Mouse (Mus musculus) T-helper 17 cell (primary cell): Measurements from ENCODE around the gene S100z.

Experiments
- in situ Hi-C, 2 experiments: fragments of 300-600 bp; cut with MboI, MseI; formaldehyde crosslinking; loops; 1 replicate in 1 of 2; 2 replicates in 1 of 2; pipeline ENCODE4 v1.15.1; 2025; ENCODE audit warnings: high pct_unique_total_duplicates in 2 of 2

The S100z gene

DNA sequence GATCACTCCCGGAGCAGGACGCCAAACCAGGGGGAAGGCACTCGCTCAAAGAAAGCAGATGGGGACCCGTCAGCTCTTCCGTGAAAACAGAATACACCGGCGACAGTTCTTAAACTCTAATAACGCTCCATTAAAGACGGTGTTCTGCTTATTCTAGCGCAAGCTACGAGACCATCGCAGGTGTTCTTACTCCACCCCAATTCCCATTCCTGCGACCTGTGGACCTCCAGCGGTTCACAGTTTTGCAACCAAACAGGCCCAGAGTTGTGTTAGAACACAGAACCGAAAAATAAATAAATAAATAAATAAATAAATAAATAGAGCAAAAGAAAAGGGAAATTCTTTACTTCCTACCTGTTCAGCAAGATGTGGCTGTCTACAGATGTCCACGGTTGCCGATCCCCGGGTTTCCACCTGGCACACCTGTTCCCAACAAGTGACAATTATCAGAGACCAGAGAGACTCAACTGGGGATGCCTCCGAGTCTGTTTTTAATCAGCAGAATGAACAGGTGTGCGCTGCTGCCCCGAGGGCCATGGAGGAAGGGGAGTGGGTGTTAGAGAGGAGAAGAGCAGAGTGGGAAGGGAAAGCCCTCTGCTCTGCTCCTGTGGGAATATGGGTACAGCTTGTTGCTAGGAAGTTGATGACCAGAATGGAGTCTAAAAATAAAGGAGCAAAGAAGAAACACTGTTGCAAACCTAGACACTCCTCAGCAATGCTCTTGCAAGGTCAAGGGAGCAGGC is at the start of gene S100z:
Gene S100z, minus strand, starts transcription at position 51 of the 743 bp plus-strand sequence.
- in situ Hi-C loops, result loop anchor here in 1 of 2 experiments (5.0 to 10.0 kb wide), 2 partner anchors 87 to 194 kb away; no protein-coding TSS in a partner anchor

GRCm38 (mm10) chr13:95524674-95525491 is 46.4 kb upstream of the S100z start, which contains the start of gene F2rl1:
Gene F2rl1, minus strand, starts transcription at chr13:95525227.
- in situ Hi-C loops, result no loop called here

DNA sequence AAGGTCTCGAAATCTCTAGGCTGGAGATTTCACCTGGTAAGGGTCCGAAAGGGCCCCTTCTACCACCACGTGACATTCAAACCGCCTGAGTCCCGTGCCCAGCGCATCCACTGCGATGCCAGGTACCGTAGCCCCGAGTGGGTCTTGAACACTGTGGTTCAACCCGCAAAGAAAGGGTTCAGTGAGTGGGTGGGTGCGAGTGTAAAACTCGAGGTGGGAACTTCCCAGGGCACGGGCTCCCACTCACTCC is 45.8 kb upstream of the S100z start:
- in situ Hi-C loops, result no loop called here

DNA sequence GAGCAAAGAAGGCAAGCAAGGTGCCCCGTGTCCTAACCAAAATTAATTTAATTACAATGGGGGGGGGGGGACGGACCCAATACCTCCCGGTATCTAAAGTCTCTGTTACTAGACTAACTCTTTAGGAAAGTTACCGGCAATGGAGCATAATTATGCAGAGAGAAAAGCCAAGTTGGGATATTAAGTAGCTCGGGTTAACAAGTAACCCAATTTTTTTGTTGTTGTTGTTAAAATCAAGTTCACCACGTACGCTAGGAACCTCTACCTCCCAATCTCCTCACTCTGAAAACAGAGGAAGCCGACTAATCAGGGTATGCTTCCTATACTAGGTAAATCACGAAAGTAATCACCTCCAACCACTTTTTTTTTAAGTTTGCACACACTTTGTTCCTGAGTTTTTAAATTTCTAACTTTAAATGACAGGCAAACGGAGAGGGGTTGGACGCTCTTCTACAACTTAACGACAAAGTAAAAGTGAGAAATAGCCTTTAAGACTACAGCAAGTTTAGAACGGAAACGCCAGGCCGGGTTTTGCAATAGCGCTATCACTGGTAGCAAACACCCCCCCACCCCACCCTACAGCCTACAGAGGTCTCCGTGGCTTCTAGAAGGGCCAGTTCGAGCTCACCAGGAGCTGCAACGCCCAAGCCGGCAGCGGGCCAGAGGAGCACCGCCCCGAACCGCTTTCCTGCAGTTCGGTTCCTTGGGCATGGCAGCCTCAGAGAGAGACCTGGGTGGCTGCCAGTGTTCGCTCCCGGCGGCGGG is 45.3 kb upstream of the S100z start:
- in situ Hi-C loops, result no loop called here

GRCm38 (mm10) chr13:95522176-95522575 is 43.7 kb upstream of the S100z start:
- in situ Hi-C loops, result no loop called here

DNA sequence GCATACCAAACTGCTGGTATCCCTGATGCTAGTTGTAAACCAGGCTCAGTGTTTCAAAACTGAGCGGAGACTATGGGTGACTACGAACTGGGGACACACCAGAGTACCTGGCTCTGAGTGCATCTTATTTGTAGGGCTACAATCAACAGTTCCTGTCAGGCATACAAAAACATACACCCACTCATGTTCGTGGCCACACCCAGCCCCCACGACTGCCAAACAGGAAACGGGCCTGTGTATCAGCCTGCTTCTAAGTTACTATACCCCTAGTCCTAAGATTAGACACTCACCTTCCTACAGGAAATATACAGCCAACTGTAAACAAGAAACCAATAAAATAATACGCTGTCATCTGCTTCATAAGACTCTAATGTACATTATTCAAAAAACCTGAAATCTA is 42.5 kb upstream of the S100z start:
- in situ Hi-C loops, result no loop called here

DNA sequence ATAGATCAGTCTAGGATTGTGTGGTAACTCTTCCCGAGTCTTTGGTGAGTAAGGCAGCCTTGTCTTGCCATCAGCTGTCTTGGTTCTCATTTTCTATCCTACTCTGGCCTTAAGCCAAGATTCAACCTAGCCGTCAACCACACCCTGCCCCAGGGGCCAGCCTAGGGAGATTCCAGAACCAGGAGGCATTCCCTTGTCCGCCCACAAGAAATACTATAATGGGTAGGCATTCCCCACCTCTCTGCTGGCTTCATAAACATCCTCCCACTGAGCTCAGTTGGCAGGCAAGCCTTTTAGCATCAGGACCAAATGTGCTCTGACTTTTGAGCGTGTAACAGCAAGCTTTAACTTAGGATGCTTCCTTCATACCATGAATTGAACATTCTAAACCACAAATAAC is 36.2 kb upstream of the S100z start:
- in situ Hi-C loops, result no loop called here

GRCm38 (mm10) chr13:95510054-95510453 is 31.5 kb upstream of the S100z start:
- in situ Hi-C loops, result no loop called here

DNA sequence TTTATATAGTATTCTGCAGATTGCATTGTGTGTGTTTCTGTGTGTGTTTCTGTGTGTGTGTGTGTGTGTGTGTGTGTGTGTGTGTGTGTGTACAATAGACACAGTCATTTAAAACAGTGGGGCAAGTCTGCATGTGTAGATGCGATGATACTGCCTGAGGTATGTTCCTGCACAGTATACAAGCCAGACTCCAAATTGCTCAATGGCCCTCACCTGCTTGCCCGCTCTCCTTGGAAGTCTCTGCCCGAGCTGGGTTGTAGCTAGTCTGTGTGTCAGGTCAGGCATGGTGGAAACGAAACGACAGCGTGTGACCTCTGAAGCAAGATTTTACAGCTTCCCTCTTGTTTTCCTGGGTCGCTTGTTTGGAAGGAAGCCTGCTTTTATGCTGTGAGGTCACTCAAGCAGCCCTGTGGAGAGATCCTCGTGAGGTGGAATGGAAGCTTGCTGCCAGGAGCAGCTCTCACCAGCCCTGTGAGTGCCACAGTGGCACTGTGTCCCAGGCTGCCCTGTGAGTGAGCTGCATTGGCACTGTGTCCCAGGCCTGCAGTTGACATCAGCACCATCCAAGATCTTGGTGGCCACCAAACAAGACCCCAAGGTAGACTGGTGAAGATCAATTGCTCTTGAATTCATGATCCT is 24.9 kb upstream of the S100z start:
- in situ Hi-C loops, result no loop called here

GRCm38 (mm10) chr13:95496601-95497000 is 18.1 kb upstream of the S100z start:
- in situ Hi-C loops, result no loop called here

- in situ Hi-C loops, result no loop called here
Measured at GRCm38 (mm10) chr13:95494812-95495211, 16.3 kb upstream of the S100z start.

DNA sequence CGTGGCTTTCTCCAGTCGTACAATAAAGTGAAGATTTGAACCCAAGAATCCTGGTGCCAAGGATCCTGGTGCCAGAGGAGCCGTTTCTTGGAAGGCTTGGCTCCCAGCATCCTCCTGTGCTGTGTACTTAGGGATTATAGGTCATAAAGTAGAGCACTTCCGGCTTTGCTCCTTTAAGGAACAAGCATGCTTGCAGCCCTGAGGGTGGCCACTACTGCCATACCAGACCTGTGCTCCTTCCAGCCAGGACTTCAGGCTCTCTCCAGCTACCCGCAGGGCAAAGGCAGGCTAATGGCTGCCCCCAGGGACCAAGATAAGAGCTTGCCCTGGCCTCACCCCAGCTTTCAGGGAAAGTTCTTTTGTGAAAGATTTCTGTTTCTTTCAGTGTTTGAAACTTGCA is 14.8 kb upstream of the S100z start:
- in situ Hi-C loops, result no loop called here

DNA sequence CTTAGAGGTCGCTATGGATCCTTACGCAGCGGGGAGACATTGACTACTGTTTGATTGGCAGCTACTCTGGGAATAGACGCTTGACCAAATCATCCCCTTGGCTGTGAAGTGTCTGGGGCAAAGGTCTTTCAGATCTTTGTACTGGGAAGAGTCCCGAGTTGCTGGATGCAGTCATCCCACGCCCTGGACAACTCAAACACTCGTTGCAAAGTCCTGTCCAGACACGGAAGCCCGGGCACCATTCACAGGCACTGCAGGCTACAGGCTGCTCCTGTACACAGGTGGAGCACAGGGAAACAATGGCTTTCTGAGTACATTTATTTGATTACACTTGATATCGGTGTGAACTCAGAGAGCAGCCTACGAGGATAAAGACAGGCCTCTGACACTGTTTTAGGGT is 12.8 kb upstream of the S100z start:
- in situ Hi-C loops, result no loop called here

GRCm38 (mm10) chr13:95484664-95485063 is 6.1 kb upstream of the S100z start:
- in situ Hi-C loops, result no loop called here

DNA sequence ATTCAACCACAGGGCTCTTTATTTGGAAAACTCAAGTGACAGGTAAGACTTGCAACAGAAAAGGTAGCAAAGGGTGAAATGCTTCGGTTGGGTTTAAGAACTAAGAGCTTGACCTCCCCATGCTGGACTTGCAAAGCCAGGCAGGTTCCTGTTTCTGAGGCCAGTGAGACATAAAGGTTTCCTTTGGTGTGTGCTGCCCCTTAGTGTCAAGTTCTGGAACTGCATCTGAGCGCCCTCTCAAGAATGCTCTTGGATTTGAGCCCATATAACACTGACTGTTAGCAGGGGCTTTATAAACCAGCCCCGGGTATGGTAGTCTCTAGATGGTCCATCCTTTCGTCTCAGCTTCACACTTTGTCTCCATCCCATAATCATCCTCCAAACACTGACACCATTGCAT is 2.9 kb upstream of the S100z start:
- in situ Hi-C loops, result no loop called here

DNA sequence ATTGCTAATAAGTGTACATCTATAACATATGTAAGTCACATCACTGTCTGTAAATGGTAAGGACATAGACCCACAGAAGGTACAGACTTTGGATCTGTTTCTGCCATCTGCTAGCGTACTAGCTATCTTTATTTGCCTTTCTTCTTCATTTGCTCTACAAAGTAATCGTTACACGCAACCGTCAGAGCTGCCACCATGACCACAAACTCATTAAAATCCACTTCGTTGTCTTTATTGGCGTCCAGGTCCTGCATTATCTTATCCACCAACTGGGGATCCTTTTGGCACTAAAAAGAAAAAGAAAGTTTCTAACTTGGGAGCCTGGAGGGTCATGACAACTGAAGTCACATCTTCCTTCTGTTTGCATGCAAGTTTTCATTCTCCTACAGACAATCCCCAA is 1.3 kb downstream of the S100z start:
- in situ Hi-C loops, result loop anchor here in 1 of 2 experiments (5.0 to 10.0 kb wide), 2 partner anchors 85 to 192 kb away; no protein-coding TSS in a partner anchor

DNA sequence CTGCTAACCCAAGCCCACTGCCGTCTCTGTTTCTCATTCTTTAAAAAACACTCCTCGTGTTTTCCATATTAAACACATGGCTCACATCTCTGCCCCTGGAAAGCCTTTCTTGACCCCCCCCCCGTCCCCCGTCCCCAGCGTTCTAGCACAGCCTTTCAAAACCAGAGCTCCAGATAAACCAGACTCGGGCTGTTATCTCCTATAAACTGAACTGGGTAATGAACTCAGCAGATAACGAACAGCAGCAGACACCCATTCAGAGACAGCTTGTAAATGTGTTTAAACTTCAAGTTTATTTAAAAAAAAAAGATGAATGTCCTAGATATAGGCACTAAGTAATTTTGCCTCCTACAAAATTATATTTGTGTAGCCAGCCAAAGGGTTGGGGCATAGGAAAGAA is 3.4 kb downstream of the S100z start:
- in situ Hi-C loops, result loop anchor here in 1 of 2 experiments (5.0 to 10.0 kb wide), 2 partner anchors 83 to 190 kb away; no protein-coding TSS in a partner anchor

DNA sequence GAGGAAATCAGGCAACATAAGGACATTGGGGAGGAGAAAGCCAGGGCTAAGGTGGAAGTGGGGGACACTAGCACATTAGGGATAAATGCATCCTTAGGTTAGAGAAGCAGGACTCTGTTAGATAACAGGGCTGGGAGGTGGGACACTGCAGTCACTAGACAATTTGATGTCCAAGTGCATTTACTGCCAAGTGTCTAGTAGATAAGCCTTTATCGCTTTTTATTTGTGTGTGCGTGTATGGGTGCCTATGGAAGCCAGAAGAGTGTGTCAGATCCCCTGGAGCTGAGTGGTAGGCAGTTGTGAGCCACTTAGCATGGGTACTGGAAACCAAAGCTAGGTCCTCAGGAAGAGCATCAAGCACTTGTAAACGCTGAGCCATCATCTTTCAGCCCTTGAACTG is 4.2 kb downstream of the S100z start:
- in situ Hi-C loops, result loop anchor here (5.0 to 10.0 kb wide), 2 partner anchors 82 to 189 kb away; no protein-coding TSS in a partner anchor

GRCm38 (mm10) chr13:95470970-95471369 is 7.6 kb downstream of the S100z start:
- in situ Hi-C loops, result loop anchor here (5.0 to 10.0 kb wide), 2 partner anchors 79 to 186 kb away; no protein-coding TSS in a partner anchor

DNA sequence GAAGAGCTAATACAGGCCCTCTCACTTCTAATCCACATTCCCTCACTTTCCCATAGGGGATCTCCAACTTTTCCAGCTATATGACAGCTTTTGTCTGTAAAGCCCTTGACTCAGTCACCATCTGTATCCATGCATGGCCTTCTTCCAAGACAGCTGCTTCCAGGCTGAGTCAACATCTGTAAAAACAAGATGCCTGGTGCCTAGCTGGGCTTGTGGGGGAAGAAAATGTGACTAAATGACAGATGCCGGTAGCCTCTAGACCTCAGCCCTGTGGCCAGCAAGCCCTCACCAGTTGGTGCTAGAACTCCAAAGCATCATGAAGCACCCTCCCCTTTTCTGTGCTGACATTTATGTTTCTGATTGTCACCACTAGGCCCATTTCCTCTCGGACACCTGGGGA is 27.0 kb downstream of the S100z start:
- in situ Hi-C loops, result no loop called here

- in situ Hi-C loops, result no loop called here
Measured at GRCm38 (mm10) chr13:95450636-95451210, 27.8 kb downstream of the S100z start.
